Mouse (Mus musculus) embryonic stem cell, embryonic (primary cell): Measurements from ENCODE around the gene Ptgds.

Experiments
- CTCF ChIA-PET, 4 experiments: fragments of 300-600 bp in 2 of 4; fragments of 350-600 bp in 2 of 4; sonication (Branson Sonifier 250); formaldehyde crosslinking; loops; one replicate each; lab custom pipeline; 2022; ENCODE audit warnings: inconsistent platforms in 2 of 4; lab: Charles Lee
- POLR2A ChIA-PET, 4 experiments: fragments of 300-600 bp in 2 of 4; fragments of 350-600 bp in 2 of 4; sonication (Branson Sonifier 250); formaldehyde crosslinking; loops; one replicate each; lab custom pipeline; 2022; ENCODE audit warnings: antibody characterized with exemption in 4 of 4, inconsistent platforms in 1 of 4; lab: Charles Lee

The Ptgds gene

GRCm38 (mm10) chr2:25469969-25470368 is at the start of gene Ptgds:
Gene Ptgds (minus strand): TSS chr2:25470046.
- CTCF ChIA-PET: interaction anchor here in 1 of 4 experiments (0.6 kb wide), 1 partner anchor 49 kb away, joined by 4 read pairs; no protein-coding TSS in a partner anchor
- POLR2A ChIA-PET: interaction anchor here in 3 of 4 experiments (0.7 to 2.3 kb wide), 4 partner anchors 9 to 77 kb away, joined by 3 to 9 read pairs (median 6); partner anchors contain the start of genes Paxx (in 2 of the 3) and Traf2 (in 1 of the 3)

GRCm38 (mm10) chr2:25509912-25510311 is 40.1 kb upstream of the Ptgds start:
- POLR2A ChIA-PET: interaction anchor here in 1 of 4 experiments (0.8 kb wide), 1 partner anchor 97 kb away, joined by 3 read pairs; no protein-coding TSS in a partner anchor
- CTCF ChIA-PET: interaction anchor here in 2 of 4 experiments (1.0 to 1.1 kb wide), 2 partner anchors 10 to 72 kb away, joined by 3 to 4 read pairs; partner anchors contain the start of gene Ajm1 (in 1 of the 2)

GRCm38 (mm10) chr2:25506964-25507363 is 37.1 kb upstream of the Ptgds start:
- POLR2A ChIA-PET: interaction anchor here in 2 of 4 experiments (0.6 to 1.5 kb wide), 5 partner anchors 9 to 51 kb away, joined by 3 to 8 read pairs (median 3); partner anchors contain the start of gene Edf1 (in 1 of the 2)
- CTCF ChIA-PET: interaction anchor here (0.6 to 1.3 kb wide), 12 partner anchors 9 to 212 kb away, joined by 3 to 8 read pairs (median 4); partner anchors contain the start of genes Ajm1 (in 1 of the 4) and Traf2 (in 1 of the 4)

- POLR2A ChIA-PET: interaction anchor here in 2 of 4 experiments (0.5 to 1.4 kb wide), 2 partner anchors 41 to 362 kb away, joined by 3 read pairs; partner anchors contain the start of gene Traf2 (in 1 of the 2)
- CTCF ChIA-PET: interaction anchor here in 1 of 4 experiments (1.3 kb wide), 1 partner anchor 51 kb away, joined by 3 read pairs; no protein-coding TSS in a partner anchor
Measured at GRCm38 (mm10) chr2:25505860-25506259, 36.0 kb upstream of the Ptgds start.

GRCm38 (mm10) chr2:25505000-25505399 is 35.2 kb upstream of the Ptgds start:
- ChIA-PET CTCF (interaction anchor here in 3 of 4 experiments (0.6 kb wide), 3 partner anchors 28 to 276 kb away, joined by 3 to 4 read pairs (median 3); no protein-coding TSS in a partner anchor), POLR2A (interaction anchor here in 1 of 4 experiments (1.4 kb wide), 1 partner anchor 42 kb away, joined by 3 read pairs; the partner anchor contains the start of gene Traf2)

- CTCF ChIA-PET: interaction anchor here in 2 of 4 experiments (0.6 kb wide), 2 partner anchors 28 to 276 kb away, joined by 3 to 4 read pairs; no protein-coding TSS in a partner anchor
- POLR2A ChIA-PET: interaction anchor here in 2 of 4 experiments (1.0 to 1.4 kb wide), 2 partner anchors 42 to 78 kb away, joined by 3 to 5 read pairs; partner anchors contain the start of gene Traf2 (in 1 of the 2)
Measured at GRCm38 (mm10) chr2:25504538-25504937, 34.7 kb upstream of the Ptgds start.

- CTCF ChIA-PET: interaction anchor here in 1 of 4 experiments (0.5 kb wide), 1 partner anchor 35 kb away, joined by 3 read pairs; no protein-coding TSS in a partner anchor
- POLR2A ChIA-PET: interaction anchor here in 2 of 4 experiments (0.5 to 2.0 kb wide), 2 partner anchors 35 to 44 kb away, joined by 3 to 7 read pairs; partner anchors contain the start of gene Traf2 (in 1 of the 2)
Measured at GRCm38 (mm10) chr2:25502726-25503125, 32.9 kb upstream of the Ptgds start.

GRCm38 (mm10) chr2:25501593-25502486 is 32.0 kb upstream of the Ptgds start, which contains the start of gene C8g:
Gene C8g (minus strand): TSS chr2:25501719.
- ChIA-PET POLR2A (interaction anchor here in 1 of 4 experiments (0.8 to 2.0 kb wide), 4 partner anchors 34 to 277 kb away, joined by 3 to 7 read pairs (median 3); partner anchors contain the start of genes Traf2 and Tubb4b), CTCF (interaction anchor here in 1 of 4 experiments (0.5 to 0.6 kb wide), 2 partner anchors 36 to 178 kb away, joined by 3 read pairs; no protein-coding TSS in a partner anchor)

GRCm38 (mm10) chr2:25500576-25501405 is 30.9 kb upstream of the Ptgds start, which contains the start of gene Fbxw5:
Gene Fbxw5 (plus strand): TSS chr2:25500750.
- CTCF ChIA-PET: interaction anchor here in 1 of 4 experiments (0.6 kb wide), 1 partner anchor 16 kb away, joined by 7 read pairs; no protein-coding TSS in a partner anchor
- POLR2A ChIA-PET: interaction anchor here in 3 of 4 experiments (0.6 to 2.0 kb wide), 7 partner anchors 33 to 434 kb away, joined by 3 to 7 read pairs (median 3); partner anchors contain the start of genes Traf2 (in 1 of the 3) and Tubb4b (in 1 of the 3)

GRCm38 (mm10) chr2:25500071-25500575 is 30.3 kb upstream of the Ptgds start:
- ChIA-PET POLR2A (interaction anchor here in 3 of 4 experiments (0.6 to 1.3 kb wide), 5 partner anchors 54 to 434 kb away, joined by 3 to 8 read pairs (median 3); partner anchors contain the start of gene Edf1 (in 1 of the 3)), CTCF (interaction anchor here in 2 of 4 experiments (0.6 to 1.4 kb wide), 4 partner anchors 16 to 322 kb away, joined by 3 to 7 read pairs (median 4); partner anchors contain the start of gene Abca2 (in 1 of the 2))

- POLR2A ChIA-PET: interaction anchor here in 3 of 4 experiments (0.9 to 1.9 kb wide), 4 partner anchors 14 to 59 kb away, joined by 3 to 4 read pairs (median 4); partner anchors contain the start of genes Edf1 (in 1 of the 3) and Traf2 (in 1 of the 3)
- CTCF ChIA-PET: interaction anchor here in 1 of 4 experiments (0.5 to 2.0 kb wide), 7 partner anchors 8 to 324 kb away, joined by 3 to 7 read pairs (median 4); partner anchors contain the start of gene Abca2
Measured at GRCm38 (mm10) chr2:25498622-25499478, 29.0 kb upstream of the Ptgds start.

GRCm38 (mm10) chr2:25497846-25498575 is 28.2 kb upstream of the Ptgds start:
- ChIA-PET CTCF (interaction anchor here in 3 of 4 experiments (0.6 to 2.0 kb wide), 9 partner anchors 9 to 216 kb away, joined by 3 to 8 read pairs (median 4); partner anchors contain the start of genes Abca2 (in 2 of the 3), Mamdc4 (in 1 of the 3) and Phpt1 (in 1 of the 3)), POLR2A (interaction anchor here in 3 of 4 experiments (0.9 to 1.9 kb wide), 7 partner anchors 9 to 166 kb away, joined by 3 to 8 read pairs (median 3); partner anchors contain the start of genes Man1b1 (in 1 of the 3) and Traf2 (in 1 of the 3))

- POLR2A ChIA-PET: interaction anchor here (0.7 to 1.5 kb wide), 8 partner anchors 61 to 959 kb away, joined by 3 to 7 read pairs (median 4); partner anchors contain the start of genes Edf1 (in 2 of the 4), Cysrt1 (in 1 of the 4), Mamdc4 (in 1 of the 4) and Phpt1 (in 1 of the 4)
- CTCF ChIA-PET: interaction anchor here (0.6 to 2.0 kb wide), 14 partner anchors 11 to 594 kb away, joined by 3 to 8 read pairs (median 4); partner anchors contain the start of genes Abca2 (in 2 of the 4), Fut7 (in 1 of the 4), Mamdc4 (in 1 of the 4) and Phpt1 (in 1 of the 4)
Measured at GRCm38 (mm10) chr2:25496462-25496861, 26.6 kb upstream of the Ptgds start.

GRCm38 (mm10) chr2:25493476-25493961 is 23.7 kb upstream of the Ptgds start, which contains the start of gene Lcn12:
Gene Lcn12 (minus strand): TSS chr2:25493911.
- ChIA-PET POLR2A (no interaction called here), CTCF (interaction anchor here in 1 of 4 experiments (0.6 kb wide), 1 partner anchor 99 kb away, joined by 3 read pairs; no protein-coding TSS in a partner anchor)
